Mouse (Mus musculus): ENCODE measurements around the gene Phf1.

DNA sequence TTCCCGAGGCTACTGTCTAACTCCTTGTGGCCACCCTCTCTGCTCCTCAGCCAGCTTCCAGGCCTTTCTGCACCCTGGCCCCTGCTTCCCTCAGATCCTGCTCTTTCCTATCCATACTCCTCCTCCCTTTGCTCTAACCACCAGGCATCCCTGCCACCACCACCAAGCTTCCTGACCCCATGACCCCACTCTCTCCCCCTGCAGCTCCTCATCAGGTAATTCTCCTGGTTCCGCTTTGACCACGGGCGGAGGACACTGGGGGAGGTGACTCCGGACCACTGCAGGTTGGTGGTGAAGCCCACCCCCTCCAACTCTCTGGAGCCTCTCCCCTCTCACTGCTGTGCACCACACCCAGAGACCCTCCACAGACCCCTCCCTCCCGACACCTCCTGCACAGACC, 34.6 kb downstream of the Phf1 start:
- TF ChIP-seq POLR2A (IDR thresholded peaks at IDR 0.05; ENCODE audit: low read depth, low read length) (no peak), CTCF (conservative IDR thresholded peaks at IDR 0.05; ENCODE audit: insufficient read depth, insufficient read length, low read depth, low read length) (no peak)

Measured in kidney, adult 2 months (tissue).